Mouse (Mus musculus) forebrain, embryonic 14.5 days (tissue): ENCODE data around the gene Ccdc116. TPM values are rescaled to one million over a fixed set of nuclear protein-coding genes. Genes with fewer than 3 reads are reported as not detected.
"Not testable (repeated sequence)": the region's sequence is repeated elsewhere in the genome, so short reads cannot be mapped to it uniquely, and the experiment has no call there.

Experiments
- ATAC-seq: fragments of 200-750 bp; cut with Nextera tagmentation; 2 replicates; pipeline ENCODE4 v1.8.0; 2017; ENCODE audit warnings: mild to moderate bottlenecking, moderate library complexity
- DNase-seq: peaks from one replicate; pipeline ENCODE4 v3.0.0-alpha.2; 2015; ENCODE audit warnings: low spot score
- H3K27ac ChIP-seq: fragments of 300-500 bp; sonication (generic); 2 replicates; pipeline ENCODE4 v1.5.1; 2014; ENCODE audit warnings: low read depth, mild to moderate bottlenecking, control low read depth, low read length, moderate library complexity
- H3K27me3 ChIP-seq: fragments of 300-500 bp; sonication (generic); replicated peaks from 2 replicates; pipeline ENCODE4 v1.6.1; 2014; ENCODE audit warnings: low read length, control low read depth, mixed read lengths; ENCODE audit not compliant: control insufficient read depth, insufficient read depth
- H3K36me3 ChIP-seq: fragments of 300-500 bp; sonication (generic); 2 replicates; pipeline ENCODE4 v1.6.1; 2014; ENCODE audit warnings: low read length, control low read depth; ENCODE audit not compliant: control insufficient read depth, insufficient read depth
- H3K4me1 ChIP-seq: fragments of 300-500 bp; sonication (generic); 2 replicates; pipeline ENCODE4 v1.6.1; 2014; ENCODE audit warnings: antibody characterized with exemption, low read length, control low read depth; ENCODE audit not compliant: control insufficient read depth, insufficient read depth
- H3K4me2 ChIP-seq: fragments of 300-500 bp; sonication (generic); 2 replicates; pipeline ENCODE4 v1.6.1; 2014; ENCODE audit warnings: mild to moderate bottlenecking, control low read depth, low read length
- H3K4me3 ChIP-seq: fragments of 300-500 bp; sonication (generic); 2 replicates; pipeline ENCODE4 v1.5.1; 2014; ENCODE audit warnings: low read depth, low read length, control low read depth
- H3K9ac ChIP-seq: fragments of 300-500 bp; sonication (generic); 2 replicates; pipeline ENCODE4 v1.6.1; 2014; ENCODE audit warnings: mild to moderate bottlenecking, low read length, control low read depth, moderate library complexity
- H3K9me3 ChIP-seq: fragments of 300-500 bp; sonication (generic); replicated peaks from 2 replicates; pipeline ENCODE4 v1.6.1; 2016; ENCODE audit warnings: low read length, control low read depth, mixed read lengths; ENCODE audit not compliant: control insufficient read depth
- WGBS: fragments of 180-500 bp; shearing (Covaris S2); extraction: QIAGEN DNeasy Blood & Tissue Kit; methylation state at CpG from one replicate; pipeline ENCODE4 v1.1.7; 2014; 5-methylcytosine and 5-hydroxymethylcytosine counted together
- polyA plus RNA-seq: library from polyadenylated mRNA; unstranded; fragments of >200 nt; fragmentation: Nextera tagmentation; extraction: Ambion mirVana; gene quantifications from 2 replicates; pipeline ENCODE4 v1.2.1, GENCODE M21; 2014

Gene Ccdc116
- polyA plus RNA-seq, 1 experiment from 2014 or later, result 0.66 TPM

GRCm38 (mm10) chr16:17168049-17168448 lies 21.0 kb upstream of the Ccdc116 start:
- ATAC-seq, result no peak
- H3K4me3 ChIP-seq, result no peak overlapping the region
- no peak overlapping the region for H3K4me2 ChIP-seq
- no peaks in the 10 kb centered on the region for H3K27me3 ChIP-seq
- H3K9ac ChIP-seq, result no peak overlapping the region
- 88% methylated on average over 5 of the region's 5 CpGs for WGBS
- DNase-seq, result no peak
- no peaks in the 10 kb centered on the region for H3K9me3 ChIP-seq
- no peaks in the 10 kb centered on the region for H3K4me1 ChIP-seq
- H3K36me3 ChIP-seq, result peaks cover 37% of the 10 kb centered on the region
- H3K27ac ChIP-seq, result no peak overlapping the region

- Histone ChIP-seq H3K36me3 (peaks cover 34% of the 10 kb centered on the region), H3K27ac (no peak overlapping the region), H3K4me1 (no peaks in the 10 kb centered on the region), H3K4me3 (no peak overlapping the region), H3K4me2 (no peak overlapping the region), H3K27me3 (no peaks in the 10 kb centered on the region), H3K9me3 (no peaks in the 10 kb centered on the region), H3K9ac (no peak overlapping the region)
- no peak for ATAC-seq
- DNase-seq, result no peak
Measured at GRCm38 (mm10) chr16:17167179-17167578, 20.1 kb upstream of the Ccdc116 start.

GRCm38 (mm10) chr16:17165478-17165877 lies 18.4 kb upstream of the Ccdc116 start:
- WGBS, result 91% methylated on average over 1 of the region's 1 CpGs
- DNase-seq, ATAC-seq, H3K9me3 ChIP-seq, H3K27ac ChIP-seq, H3K9ac ChIP-seq, H3K27me3 ChIP-seq, H3K4me2 ChIP-seq, H3K4me3 ChIP-seq, H3K4me1 ChIP-seq: not testable (repeated sequence)
- peaks cover 28% of the 10 kb centered on the region for H3K36me3 ChIP-seq

GRCm38 (mm10) chr16:17154346-17154745 lies 7.3 kb upstream of the Ccdc116 start:
- Histone ChIP-seq H3K9ac (no peak overlapping the region), H3K4me2 (no peak overlapping the region), H3K36me3 (peaks cover 64% of the 10 kb centered on the region), H3K9me3 (no peaks in the 10 kb centered on the region), H3K4me3 (no peak overlapping the region), H3K4me1 (no peaks in the 10 kb centered on the region), H3K27me3 (no peaks in the 10 kb centered on the region), H3K27ac (no peak overlapping the region)
- ATAC-seq (no peak), DNase-seq (no peak)
- 99% methylated on average over 2 of the region's 2 CpGs for WGBS

GRCm38 (mm10) chr16:17151874-17152273 lies 4.8 kb upstream of the Ccdc116 start:
- no peaks in the 10 kb centered on the region for H3K9me3 ChIP-seq
- 94% methylated on average over 4 of the region's 4 CpGs for WGBS
- H3K36me3 ChIP-seq, result peaks cover 42% of the 10 kb centered on the region
- no peak overlapping the region for H3K4me3 ChIP-seq
- peaks cover 3% of the 10 kb centered on the region; the same call in 1 of the 2 replicates for H3K4me1 ChIP-seq
- DNase-seq, result no peak
- no peak for ATAC-seq
- 0 out of 2 replicates have a peak, but pooled peaks cover 7% of the 10 kb centered on the region for H3K27me3 ChIP-seq
- no peak overlapping the region for H3K4me2 ChIP-seq
- H3K27ac ChIP-seq, result no peak overlapping the region
- no peak overlapping the region for H3K9ac ChIP-seq

GRCm38 (mm10) chr16:17150520-17151258 lies 3.7 kb upstream of the Ccdc116 start:
- Histone ChIP-seq H3K9me3 (no peaks in the 10 kb centered on the region), H3K4me1 (peaks cover 3% of the 10 kb centered on the region; the same call in 1 of the 2 replicates), H3K27ac (no peak overlapping the region), H3K36me3 (peaks cover 42% of the 10 kb centered on the region), H3K27me3 (0 out of 2 replicates have a peak, but pooled peaks cover 7% of the 10 kb centered on the region), H3K9ac (no peak overlapping the region), H3K4me3 (no peak overlapping the region), H3K4me2 (no peak overlapping the region)
- ATAC-seq (no peak), DNase-seq (no peak)
- 86% methylated on average over 7 of the region's 7 CpGs for WGBS

GRCm38 (mm10) chr16:17148084-17148483 lies 1.1 kb upstream of the Ccdc116 start:
- WGBS, result 8% methylated on average over 16 of the region's 16 CpGs
- DNase-seq, result peak; percentile 56
- peak overlapping the region; percentile 65 for H3K9ac ChIP-seq
- H3K9me3 ChIP-seq, result no peaks in the 10 kb centered on the region
- peaks cover 3% of the 10 kb centered on the region; the same call in 1 of the 2 replicates for H3K4me1 ChIP-seq
- H3K4me2 ChIP-seq, result peak overlapping the region; percentile 95
- no peak overlapping the region for H3K27ac ChIP-seq
- 0 out of 2 replicates have a peak, but pooled peaks cover 7% of the 10 kb centered on the region for H3K27me3 ChIP-seq
- peak overlapping the region; percentile 59 for H3K4me3 ChIP-seq
- peaks cover 21% of the 10 kb centered on the region for H3K36me3 ChIP-seq
- ATAC-seq, result peak; percentile 16; the same call in 1 of the 2 replicates

- peak; percentile 34 for DNase-seq
- WGBS, result 1% methylated on average over 41 of the region's 41 CpGs
- peak; percentile 40 for ATAC-seq
- peaks cover 3% of the 10 kb centered on the region; the same call in 1 of the 2 replicates for H3K4me1 ChIP-seq
- H3K27ac ChIP-seq, result no peak overlapping the region
- H3K9ac ChIP-seq, result peak overlapping the region; percentile 65
- H3K27me3 ChIP-seq, result 0 out of 2 replicates have a peak, but pooled peaks cover 7% of the 10 kb centered on the region
- no peaks in the 10 kb centered on the region for H3K9me3 ChIP-seq
- peak overlapping the region; percentile 59 for H3K4me3 ChIP-seq
- H3K36me3 ChIP-seq, result peaks cover 15% of the 10 kb centered on the region
- peak overlapping the region; percentile 95 for H3K4me2 ChIP-seq
Measured at GRCm38 (mm10) chr16:17147391-17147929, 431 bp upstream of the Ccdc116 start.

- peaks cover 3% of the 10 kb centered on the region; the same call in 1 of the 2 replicates for H3K4me1 ChIP-seq
- ATAC-seq, result no peak
- WGBS, result 18% methylated on average over 7 of the region's 7 CpGs
- no peaks in the 10 kb centered on the region for H3K36me3 ChIP-seq
- 0 out of 2 replicates have a peak, but pooled peaks cover 7% of the 10 kb centered on the region for H3K27me3 ChIP-seq
- peak; percentile 16 for DNase-seq
- H3K9me3 ChIP-seq, result no peaks in the 10 kb centered on the region
- H3K27ac ChIP-seq, result no peak within 1 kb of the TSS
- H3K4me3 ChIP-seq, result no peak within 1 kb of the TSS
- H3K4me2 ChIP-seq, result no peak within 1 kb of the TSS
- no peak within 1 kb of the TSS for H3K9ac ChIP-seq
Measured at GRCm38 (mm10) chr16:17144339-17144738, 2.7 kb downstream of the Ccdc116 start, which contains the start of gene Ydjc. Ydjc (plus strand) TSS chr16:17144621.
